Mouse (Mus musculus) embryo, embryonic 10 days (tissue): ENCODE measurements at regions not wholly inside any gene's neighbourhood (a gene's known extent, or its start where the extent isn't known, plus 50 kb on each side); places are given as distances from the start of the nearest gene placed in this dataset.

Experiments used
- DNase-seq: peaks from one replicate; pipeline ENCODE4 v3.0.0-alpha.2; 2015; ENCODE audit warnings: low spot score

DNA sequence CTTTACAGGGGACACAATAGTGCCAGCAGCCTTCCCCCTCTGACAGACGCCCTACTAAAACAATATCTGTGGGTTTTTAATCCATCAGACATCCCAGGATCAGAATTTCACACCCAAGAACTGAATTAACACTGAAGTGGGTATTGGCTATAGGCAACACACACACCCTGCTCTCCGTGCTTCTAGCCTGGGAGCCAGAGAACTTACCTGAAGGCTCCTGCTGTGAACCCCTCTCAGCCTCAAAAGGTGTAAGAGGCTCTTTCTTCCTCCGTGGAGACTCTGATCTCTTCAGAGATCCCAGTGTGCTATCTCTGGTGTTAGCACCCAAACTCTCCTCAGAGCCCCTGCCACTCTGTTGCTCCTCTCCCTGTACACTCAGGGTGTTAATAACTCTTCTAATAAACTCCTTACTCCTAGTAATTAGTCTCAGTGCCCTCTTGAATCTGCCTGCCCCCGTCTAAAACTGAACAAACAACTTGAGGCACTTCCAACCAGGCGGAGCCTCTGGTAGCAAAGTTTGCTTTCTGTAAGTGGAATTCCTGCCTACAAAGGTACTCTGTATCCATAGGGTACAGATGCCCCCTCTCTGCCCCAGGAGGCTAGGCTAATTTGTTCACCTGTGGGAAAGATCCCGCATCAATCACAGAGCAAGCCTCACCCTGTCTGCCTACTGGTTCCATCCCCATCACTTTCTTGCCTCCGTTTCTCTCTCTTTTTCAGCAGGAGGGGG lies 452.9 kb upstream of the Fam19a5 start:
- DNase-seq = no peak

DNA sequence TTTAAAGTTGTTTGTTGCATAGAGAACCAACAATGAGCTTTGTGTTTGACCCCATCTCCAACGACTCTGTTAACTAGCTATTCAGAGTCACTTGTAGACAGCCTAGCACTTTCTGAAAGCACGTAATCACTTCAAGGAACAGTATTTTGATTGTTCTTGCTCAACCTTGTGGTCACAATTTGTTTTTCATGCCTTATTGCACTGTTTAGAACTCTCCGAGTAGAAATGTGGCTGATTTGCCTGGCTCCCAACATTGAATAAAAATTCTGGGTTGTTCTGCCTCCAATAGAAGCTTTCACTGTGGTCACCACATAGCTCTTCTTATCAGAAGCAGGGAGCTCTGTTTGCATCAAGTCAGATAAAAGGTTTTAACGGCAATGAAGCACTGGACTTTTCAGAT lies 446.9 kb upstream of the Fam19a5 start:
- no peak for DNase-seq

DNA sequence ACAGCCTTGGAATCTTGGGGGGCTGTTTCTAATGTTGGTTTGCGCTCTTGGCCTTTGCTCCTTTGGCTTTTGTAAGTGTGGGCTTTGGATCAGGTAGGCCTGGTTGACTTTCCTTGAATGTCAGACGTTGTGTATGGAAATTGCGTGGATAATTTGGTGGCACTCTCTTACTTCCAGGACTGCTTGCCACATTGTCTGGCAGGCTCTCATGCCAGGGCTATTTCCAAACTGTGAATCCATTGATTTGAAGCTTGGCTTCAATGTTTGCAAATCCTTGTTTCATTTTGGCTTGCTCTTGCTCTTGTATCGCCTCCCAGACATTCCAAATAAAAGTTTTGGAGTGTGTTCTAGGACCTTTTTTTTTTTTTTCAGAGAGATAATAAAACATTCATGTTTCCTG lies 443.0 kb upstream of the Fam19a5 start:
- DNase-seq = no peak

DNA sequence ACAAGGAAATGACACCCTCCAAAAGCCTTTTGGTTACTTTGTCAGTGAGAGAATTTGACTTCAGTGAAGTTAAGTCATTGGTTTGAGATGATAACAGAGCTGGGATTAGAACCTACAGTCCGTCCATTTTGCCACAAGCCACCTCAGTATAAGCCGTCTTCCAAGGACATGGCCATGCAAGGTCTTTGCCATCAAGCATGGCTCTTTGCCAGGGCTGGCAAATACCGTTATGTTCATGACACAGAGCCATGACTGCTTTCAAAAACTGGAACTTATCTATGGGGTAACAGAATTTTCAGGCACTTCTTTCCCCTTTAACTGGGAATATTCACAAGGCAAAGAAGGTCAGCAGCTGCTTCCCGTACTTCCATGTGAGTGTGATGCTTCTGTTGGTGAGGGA lies 441.9 kb upstream of the Fam19a5 start:
- DNase-seq = no peak

DNA sequence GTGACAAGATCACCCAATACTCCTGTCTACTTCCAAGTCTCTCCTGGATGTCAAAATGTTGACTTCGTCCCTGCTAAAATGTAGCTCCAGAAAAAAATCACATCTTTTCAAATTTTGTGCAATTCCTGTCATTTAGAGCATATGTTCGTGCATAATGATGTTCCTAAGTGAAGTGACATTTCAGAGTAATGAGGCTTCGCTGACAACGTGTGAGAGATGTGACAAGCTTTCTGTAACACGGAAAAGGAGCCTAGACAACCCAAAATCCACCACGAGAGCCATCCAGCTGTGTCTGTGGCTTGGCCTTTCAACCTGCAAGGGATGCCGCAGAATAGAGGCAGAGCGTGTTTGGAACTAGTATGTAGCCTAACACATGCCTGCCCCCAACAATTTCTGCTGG lies 438.1 kb upstream of the Fam19a5 start:
- no peak for DNase-seq

DNA sequence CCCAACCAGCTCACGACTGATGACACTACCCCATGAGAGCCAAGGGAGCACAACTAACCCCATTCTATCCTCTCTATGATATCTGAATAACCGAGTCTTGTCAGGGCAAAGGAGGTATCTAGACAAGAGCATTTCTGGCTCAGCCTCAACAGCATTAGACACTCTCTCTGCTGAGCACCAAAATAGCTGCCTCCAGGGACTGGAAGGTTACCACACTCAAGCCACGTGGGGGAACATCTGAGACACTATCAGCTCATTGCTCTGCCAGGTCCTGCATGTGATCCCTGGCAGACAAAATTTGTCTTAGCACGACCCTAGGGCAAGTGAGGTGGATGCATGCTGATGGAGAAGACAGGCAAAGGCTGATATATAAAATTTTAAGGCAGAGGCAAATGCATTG lies 436.4 kb upstream of the Fam19a5 start:
- DNase-seq = no peak

DNA sequence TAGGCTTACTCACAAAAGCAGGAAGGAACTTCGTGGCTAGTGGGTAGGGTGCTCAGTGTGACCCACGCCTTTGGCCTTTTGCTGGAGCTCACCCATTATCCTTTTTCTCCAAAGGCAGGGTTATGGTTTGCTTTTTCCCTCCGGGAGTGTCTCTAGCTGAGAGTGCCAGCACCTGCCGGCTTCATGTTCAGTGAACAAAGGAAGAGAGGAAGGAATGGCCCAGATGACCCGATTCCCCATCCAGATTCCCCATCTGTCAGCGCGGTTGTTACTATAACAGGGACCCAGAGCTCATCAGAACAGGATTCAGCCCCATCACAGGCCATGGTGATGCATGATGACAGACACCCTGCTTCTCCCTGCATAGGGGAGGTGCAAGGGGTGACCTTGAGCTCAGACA lies 435.7 kb upstream of the Fam19a5 start:
- no peak for DNase-seq

DNA sequence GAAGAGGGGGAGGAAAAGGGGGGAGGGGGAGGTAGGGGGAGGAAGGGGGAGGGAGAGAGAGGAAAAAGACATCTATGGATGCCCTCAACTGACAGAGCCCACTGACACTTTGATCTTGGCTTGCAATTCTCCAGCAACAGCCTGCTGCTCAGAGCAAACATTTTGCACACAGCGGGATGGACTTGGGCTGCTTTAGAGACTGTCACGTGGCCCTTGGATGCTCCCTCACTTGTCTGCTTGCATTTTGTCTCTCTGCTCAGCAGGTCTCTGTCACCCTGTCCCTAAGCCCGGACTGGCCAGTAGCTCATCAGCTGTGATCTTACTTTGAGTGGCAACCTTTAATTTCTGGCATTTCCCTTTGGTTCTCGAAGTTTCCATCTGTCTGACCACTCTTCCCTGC lies 421.4 kb upstream of the Fam19a5 start:
- no peak for DNase-seq

DNA sequence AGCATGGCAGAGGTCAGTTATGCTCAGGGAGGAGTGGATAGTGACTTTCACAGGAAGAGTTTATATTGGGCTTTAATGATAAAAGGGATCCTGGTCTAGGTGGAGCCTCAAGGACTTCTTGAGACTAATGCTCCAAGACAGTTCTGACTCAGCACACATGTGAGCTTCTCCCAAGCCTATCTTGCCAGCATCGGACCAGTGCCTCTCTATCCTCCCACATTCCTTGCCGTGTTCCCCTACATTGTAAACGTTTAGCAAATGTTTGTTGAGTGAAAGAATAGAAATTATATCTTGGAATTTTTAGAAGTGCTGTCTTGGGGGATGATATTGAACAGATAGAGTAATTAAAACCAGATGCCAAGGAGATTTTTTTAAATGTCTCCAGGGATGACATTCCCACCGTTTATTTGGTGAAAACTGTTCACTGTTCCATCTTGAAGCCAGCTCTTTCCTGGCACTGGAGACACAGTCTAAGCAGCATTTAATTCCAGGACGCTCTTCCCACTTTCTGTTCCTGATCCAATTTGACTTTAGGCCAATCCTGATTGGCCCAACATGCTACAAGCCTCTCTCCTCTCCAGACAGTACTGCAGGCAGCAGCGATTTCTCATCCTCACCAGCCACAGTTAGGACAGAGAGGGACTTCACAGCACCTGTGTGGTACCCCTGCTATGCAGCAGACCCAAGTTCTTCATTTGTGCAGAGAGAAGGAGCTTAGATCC lies 418.5 kb upstream of the Fam19a5 start:
- no peak for DNase-seq

DNA sequence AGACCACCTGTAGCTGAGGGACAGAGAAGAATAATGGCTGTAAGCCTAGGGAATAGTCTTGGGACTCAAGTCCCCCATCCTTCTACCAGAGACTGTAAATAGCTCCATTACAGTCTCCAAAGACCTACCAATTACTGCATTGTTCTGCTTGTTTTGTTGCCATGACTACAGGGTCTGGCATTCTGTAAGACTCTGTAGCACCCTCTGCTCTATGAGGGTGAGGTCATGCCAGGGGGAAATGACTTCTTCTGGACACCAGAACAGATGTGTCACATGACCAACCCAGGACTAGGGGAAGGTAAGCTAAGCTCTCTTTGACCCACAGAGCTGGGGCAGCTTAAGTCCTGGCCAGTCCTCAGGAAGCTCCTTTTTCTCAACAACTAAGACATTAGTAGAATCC lies 405.2 kb upstream of the Fam19a5 start:
- no peak for DNase-seq

DNA sequence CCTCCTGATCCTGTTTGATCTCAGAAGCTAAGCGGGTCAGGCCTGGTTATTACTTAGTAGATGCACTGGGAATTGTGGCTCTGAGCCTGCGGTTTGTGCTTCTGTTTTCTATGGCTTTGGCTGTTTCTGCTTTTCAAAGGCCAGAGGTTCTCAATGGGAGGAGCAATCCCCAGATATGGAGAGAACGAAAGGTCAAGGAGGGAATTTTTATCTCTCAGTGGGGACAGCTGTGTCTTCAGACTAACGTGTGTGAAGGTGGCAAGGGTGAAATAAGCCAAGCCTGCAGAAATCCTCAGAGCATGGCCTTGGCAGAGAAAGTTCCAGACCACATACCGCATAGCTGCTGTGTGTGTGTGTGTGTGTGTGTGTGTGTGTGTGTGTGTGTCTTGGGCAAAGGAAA lies 375.0 kb upstream of the Fam19a5 start:
- no peak for DNase-seq

DNA sequence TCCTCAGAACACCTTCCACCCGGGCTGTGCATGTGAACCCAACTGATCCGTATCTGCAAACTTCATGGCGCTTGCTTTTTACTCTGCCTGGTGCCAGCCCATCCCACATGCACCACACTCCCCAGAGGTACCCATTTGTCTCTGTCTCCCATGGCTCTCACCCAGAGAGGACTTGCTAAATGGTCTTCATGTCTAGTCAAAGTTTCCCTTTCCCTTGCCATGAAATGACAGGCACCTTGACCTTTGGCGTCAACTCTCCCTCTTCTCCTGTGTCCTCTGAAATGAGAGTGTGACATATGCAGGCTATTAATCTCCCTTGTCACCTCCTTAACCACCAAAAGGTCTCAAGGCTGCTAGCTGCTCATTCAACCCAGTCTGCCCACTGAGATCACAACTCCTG lies 373.2 kb upstream of the Fam19a5 start:
- no peak for DNase-seq

DNA sequence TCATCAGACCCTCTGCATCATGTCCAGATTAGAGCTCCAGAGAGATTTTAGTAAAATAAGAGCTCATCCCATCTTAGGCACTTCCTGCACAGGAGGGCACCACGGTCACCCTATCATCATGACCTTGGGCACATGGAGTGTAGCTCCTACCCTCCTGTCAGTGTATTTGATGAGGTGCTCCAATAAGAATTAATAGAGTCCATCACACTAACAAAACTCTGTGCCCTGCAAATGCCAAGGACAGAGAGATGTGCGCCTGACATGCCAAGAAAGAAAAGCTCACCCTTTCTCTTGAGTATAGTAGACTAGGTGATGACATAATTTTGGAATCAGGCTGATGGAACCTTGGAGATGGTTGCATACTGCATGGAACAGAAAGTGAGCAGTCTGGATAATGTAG lies 371.0 kb upstream of the Fam19a5 start:
- DNase-seq = no peak

DNA sequence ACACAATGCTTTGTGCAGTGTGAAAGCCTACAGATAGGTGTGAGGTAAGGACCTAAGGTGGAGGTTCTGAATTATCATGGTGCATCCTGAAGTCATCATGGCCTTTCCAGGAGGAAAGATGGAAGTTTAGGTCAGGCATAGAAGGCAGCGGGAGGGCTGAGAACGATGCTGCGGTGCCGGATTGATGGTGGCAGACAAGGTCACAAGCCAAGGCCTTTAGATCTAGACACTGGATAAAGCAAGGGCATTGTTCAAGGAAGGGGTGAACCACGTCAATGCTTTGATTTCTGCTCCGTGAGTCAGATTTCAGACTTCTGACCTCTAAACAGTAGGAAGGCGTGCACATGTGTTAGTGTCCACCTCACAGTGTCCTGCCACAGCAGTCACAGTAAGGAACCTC lies 365.5 kb upstream of the Fam19a5 start:
- no peak for DNase-seq

DNA sequence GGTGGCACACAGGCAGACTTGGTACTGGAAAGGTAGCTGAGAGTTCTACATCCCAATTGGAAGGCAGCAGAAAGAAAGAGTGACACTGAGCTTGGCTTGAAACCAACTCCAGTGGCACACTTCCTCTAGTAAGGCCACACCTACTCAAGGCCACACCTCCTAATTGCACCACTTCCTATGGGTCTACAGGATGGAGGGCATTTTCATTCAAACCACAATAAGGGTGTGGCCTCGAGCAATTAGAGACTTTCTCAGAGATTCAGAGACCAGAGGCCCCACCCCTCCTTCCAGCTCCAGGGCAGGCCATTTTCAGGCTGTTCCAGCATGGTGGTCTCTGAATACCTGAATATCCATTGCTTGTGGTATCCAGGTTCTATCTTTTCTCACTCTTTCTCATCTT lies 363.3 kb upstream of the Fam19a5 start:
- DNase-seq = no peak

DNA sequence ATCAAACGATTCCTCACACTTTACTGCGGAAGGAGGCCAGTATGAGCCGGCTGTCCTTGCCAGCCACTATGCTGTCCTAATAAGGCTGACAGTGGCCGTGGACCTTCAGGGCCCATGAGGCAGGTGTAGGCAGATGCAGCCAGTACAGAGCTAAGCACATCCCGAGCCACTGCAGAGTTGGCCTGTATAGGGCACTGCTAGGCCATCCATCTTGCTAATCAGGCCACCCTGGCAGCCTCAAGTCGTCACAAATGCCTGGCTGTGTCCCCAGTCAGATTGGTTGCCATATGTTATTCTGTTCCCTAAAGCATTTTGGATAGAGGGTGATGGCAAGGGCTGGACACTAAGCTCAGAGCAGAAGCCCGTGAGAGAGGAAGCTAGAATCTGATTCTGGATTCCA lies 359.9 kb upstream of the Fam19a5 start:
- DNase-seq = no peak

DNA sequence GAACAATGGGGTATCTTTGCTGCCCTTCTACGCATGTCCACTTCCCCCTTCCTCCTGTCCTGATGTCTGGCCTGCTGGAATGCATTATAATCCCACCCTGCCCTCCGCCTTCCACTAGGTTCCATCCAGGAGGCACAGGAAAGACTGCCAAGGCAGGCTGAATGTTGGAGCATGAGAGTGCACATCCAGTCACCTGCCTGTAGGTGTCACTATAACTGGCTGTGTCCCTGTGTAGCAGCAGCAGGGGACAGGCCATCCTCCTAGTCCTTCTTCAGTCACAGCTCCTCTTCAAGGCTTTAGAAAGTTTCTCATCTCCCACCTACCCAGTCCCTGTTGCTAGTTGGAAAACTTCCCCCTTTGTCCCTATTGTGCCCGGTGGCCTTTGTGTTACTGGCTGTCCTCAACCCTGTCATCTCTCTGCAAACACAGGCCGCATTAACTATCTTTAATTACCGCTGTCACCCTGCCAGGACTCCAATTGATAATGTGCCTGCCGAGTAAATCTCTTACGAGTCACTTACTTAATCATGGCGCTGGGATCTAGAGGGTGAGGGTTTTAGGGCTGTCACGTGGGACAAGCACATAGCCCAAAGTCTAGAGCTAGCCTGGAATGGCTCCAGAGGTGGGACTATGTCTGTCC lies 355.2 kb upstream of the Fam19a5 start:
- DNase-seq = peak; percentile 61

DNA sequence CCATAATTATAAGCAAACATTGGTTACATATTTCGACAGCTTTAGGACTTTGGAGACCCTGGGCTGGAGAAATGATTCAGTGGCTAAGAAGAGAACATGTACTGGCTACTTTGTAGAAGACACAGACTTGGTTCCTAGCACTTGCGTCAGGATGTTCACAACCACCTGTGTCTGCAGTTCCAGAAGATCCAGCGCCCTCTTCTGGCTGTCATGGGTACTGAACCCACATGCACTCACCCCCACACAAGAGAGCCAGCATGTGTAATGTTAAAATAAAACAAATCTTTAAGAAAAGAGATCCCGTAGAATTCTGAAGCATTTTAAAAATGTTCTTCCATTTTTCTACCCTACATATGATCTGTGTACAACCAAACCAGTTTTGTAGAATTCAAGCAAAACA lies 352.2 kb upstream of the Fam19a5 start:
- DNase-seq = no peak

DNA sequence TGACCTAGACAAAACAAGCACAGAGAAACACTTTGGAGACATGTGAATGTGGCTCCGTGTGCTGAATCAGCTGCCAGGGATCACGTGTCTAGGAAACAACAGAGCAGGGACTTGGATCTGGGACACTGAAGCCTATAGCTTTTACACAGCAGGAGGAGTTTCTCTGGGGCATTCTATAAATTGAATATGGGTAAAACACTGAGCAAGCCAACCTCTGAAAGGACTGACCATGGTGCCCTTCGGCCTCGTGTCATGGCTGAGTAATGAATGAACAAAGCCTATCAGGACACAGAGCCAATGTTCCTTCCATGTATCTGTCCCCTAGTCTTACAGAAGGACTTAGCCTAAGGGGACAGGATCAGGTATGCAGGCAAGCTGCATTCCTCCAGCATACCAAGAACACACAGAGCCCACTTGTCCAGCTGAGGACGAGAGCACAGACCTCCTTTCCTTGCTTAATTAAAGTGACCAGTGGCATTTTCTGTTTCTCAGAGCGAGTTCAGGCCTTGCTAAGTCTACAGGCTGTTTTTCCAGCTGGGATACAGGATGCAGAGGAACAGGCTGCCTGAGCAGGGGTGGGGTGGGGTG lies 347.7 kb upstream of the Fam19a5 start:
- peak; percentile 43 for DNase-seq

DNA sequence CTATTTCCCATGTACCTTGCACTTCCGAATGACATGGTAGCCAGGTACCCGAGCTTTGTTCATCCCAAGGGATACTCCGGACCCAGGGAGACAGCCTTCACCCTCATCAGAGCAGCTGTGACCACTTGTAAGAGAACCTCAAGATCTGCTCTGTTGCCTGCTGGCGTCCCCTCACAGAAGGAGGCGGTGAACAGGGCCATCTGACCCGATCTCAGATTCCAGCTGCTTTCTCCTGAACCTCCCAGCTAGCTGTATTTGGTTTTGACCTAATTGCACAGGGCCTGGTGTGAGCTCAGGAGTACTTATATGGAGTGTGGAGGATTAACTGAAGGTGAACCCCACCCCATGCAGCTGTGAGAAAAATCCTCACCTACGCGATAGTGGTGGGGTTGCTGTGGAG lies 344.5 kb upstream of the Fam19a5 start:
- DNase-seq = no peak

DNA sequence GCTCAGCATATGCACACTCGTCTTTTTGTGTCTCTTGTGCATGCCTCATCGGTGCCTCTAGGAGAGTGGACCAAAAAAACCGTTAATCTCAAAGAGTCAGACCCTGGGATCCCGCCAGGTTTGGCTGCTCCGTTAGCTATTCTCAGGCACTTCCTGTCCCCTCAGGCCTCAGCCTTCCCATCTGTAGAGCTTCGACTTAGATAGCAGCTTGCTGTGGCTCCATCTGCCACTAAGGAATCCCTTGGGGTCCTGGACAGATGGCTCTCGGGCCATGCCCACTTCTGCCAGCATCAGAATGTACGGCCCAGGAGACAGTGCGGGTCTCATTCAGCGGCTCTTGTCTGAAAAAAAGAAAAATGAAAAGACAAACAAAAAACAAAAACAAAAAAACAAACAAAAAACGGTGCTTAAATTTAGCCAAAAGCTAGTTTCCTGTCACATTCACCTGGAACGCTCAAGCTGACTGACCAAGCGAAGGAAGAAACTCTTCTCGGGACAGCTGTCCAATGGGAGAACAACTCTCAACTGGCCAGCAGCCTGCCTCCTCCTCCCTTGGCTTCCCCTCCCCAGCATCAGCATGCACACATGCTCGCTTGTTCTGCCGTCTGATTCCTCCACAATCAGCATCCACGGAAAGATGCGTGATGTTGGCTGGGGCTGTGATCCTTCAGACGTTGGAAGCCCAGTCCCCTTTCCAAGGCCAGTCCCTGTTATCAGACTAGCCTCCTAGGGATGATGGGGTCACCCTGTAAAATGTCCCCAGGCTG lies 343.6 kb upstream of the Fam19a5 start:
- peak; percentile 29 for DNase-seq

DNA sequence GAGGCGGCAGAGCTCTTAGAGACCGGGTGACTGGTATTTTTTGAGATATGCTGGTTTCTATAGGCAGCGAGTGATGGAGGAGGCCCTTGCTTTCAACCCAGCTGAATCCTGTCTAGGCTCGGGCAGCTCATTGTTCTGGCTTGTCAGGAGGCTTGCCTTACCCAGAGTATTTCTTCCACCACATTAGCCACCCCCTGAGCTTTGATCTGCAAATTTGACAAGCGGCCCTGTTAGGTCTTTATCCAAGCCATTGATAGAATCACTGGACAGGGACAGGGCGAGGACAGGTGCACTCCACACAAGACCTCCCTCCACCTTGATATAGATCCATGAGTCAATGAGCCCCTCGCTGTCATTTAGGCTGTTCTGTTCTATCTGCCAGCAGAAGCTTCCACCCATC lies 343.0 kb upstream of the Fam19a5 start:
- peak; percentile 29 for DNase-seq
